Mouse (Mus musculus): ENCODE results near the gene Cacul1. TPM values are rescaled to one million over a fixed set of nuclear protein-coding genes. Genes with fewer than 3 reads are reported as not detected.
A peak's percentile ranks its signal among the peaks of the same experiment; 100 is the strongest.
"Not testable (repeated sequence)": the region's sequence is repeated elsewhere in the genome, so short reads cannot be mapped to it uniquely, and the experiment has no call there.

Gene Cacul1
- total and polyA plus RNA-seq, 2 experiments from 2014 or later = 7.1 to 22.1 TPM

GRCm38 (mm10) chr19:60608766-60609165 is 27.9 kb upstream of the Cacul1 start:
- H3K4me2 ChIP-seq (ENCODE audit: low read depth, low read length) = no peak overlapping the region
- no peaks in the 10 kb centered on the region for H3K27me3 ChIP-seq (ENCODE audit: control insufficient read depth, insufficient read depth, low read length)
- H3K4me3 ChIP-seq (ENCODE audit: low read depth, low read length) = no peak overlapping the region
- WGBS = 34% methylated on average over 5 of the region's 5 CpGs
- DNase-seq (ENCODE audit: low spot score) = peak; percentile 31
- no peak for TF ChIP-seq EP300 (IDR thresholded peaks at IDR 0.05; ENCODE audit: low read depth)
- peak; percentile 67 for TF ChIP-seq CTCF (IDR thresholded peaks at IDR 0.05; ENCODE audit: low read depth)
- H3K27ac ChIP-seq (ENCODE audit: low read depth) = no peak overlapping the region
- no peaks in the 10 kb centered on the region for H3K36me3 ChIP-seq (replicated peaks; ENCODE audit: control insufficient read depth, insufficient read depth, low read length)
- no peaks in the 10 kb centered on the region for H3K9me3 ChIP-seq (replicated peaks; ENCODE audit: control insufficient read depth, low read length)
- ATAC-seq (ENCODE audit: insufficient read depth, low read depth) = no peak; the same call in 1 of the 2 replicates
- no peaks in the 10 kb centered on the region for H3K4me1 ChIP-seq (ENCODE audit: control insufficient read depth, insufficient read depth)
- no peak overlapping the region for H3K9ac ChIP-seq (replicated peaks; ENCODE audit: low read depth, low read length)

GRCm38 (mm10) chr19:60603586-60603985 is 22.8 kb upstream of the Cacul1 start:
- no peak for ATAC-seq (ENCODE audit: insufficient read depth, low read depth)
- WGBS = 83% methylated on average over 3 of the region's 3 CpGs
- H3K27me3 ChIP-seq (ENCODE audit: control insufficient read depth, insufficient read depth, low read length) = no peaks in the 10 kb centered on the region
- no peaks in the 10 kb centered on the region for H3K4me1 ChIP-seq (ENCODE audit: control insufficient read depth, insufficient read depth)
- H3K4me2 ChIP-seq (ENCODE audit: low read depth, low read length) = no peak overlapping the region
- no peaks in the 10 kb centered on the region for H3K36me3 ChIP-seq (replicated peaks; ENCODE audit: control insufficient read depth, insufficient read depth, low read length)
- TF ChIP-seq CTCF (IDR thresholded peaks at IDR 0.05; ENCODE audit: low read depth) = no peak
- TF ChIP-seq EP300 (IDR thresholded peaks at IDR 0.05; ENCODE audit: low read depth) = no peak
- no peak overlapping the region for H3K9ac ChIP-seq (replicated peaks; ENCODE audit: low read depth, low read length)
- no peak overlapping the region for H3K27ac ChIP-seq (ENCODE audit: low read depth)
- no peak for DNase-seq (ENCODE audit: low spot score)
- no peaks in the 10 kb centered on the region for H3K9me3 ChIP-seq (replicated peaks; ENCODE audit: control insufficient read depth, low read length)
- no peak overlapping the region for H3K4me3 ChIP-seq (ENCODE audit: low read depth, low read length)

- H3K4me3 ChIP-seq (ENCODE audit: low read depth, low read length); H3K9ac ChIP-seq (replicated peaks; ENCODE audit: low read depth, low read length); H3K4me2 ChIP-seq (ENCODE audit: low read depth, low read length); H3K27ac ChIP-seq (ENCODE audit: low read depth); H3K36me3 ChIP-seq (replicated peaks; ENCODE audit: control insufficient read depth, insufficient read depth, low read length); H3K4me1 ChIP-seq (ENCODE audit: control insufficient read depth, insufficient read depth); DNase-seq (ENCODE audit: low spot score); ATAC-seq (ENCODE audit: insufficient read depth, low read depth); H3K27me3 ChIP-seq (ENCODE audit: control insufficient read depth, insufficient read depth, low read length); H3K9me3 ChIP-seq (replicated peaks; ENCODE audit: control insufficient read depth, low read length): not testable (repeated sequence)
- WGBS = 94% methylated on average over 1 of the region's 1 CpGs
Measured at GRCm38 (mm10) chr19:60602066-60602465, 21.2 kb upstream of the Cacul1 start.

GRCm38 (mm10) chr19:60598025-60598697 is 17.3 kb upstream of the Cacul1 start:
- no peak for DNase-seq (ENCODE audit: low spot score)
- Histone ChIP-seq H3K27ac (ENCODE audit: low read depth) (no peak overlapping the region), H3K36me3 (replicated peaks; ENCODE audit: control insufficient read depth, insufficient read depth, low read length) (no peaks in the 10 kb centered on the region), H3K4me3 (ENCODE audit: low read depth, low read length) (no peak overlapping the region), H3K27me3 (ENCODE audit: control insufficient read depth, insufficient read depth, low read length) (no peaks in the 10 kb centered on the region), H3K4me2 (ENCODE audit: low read depth, low read length) (no peak overlapping the region), H3K9me3 (replicated peaks; ENCODE audit: control insufficient read depth, low read length) (no peaks in the 10 kb centered on the region), H3K9ac (replicated peaks; ENCODE audit: low read depth, low read length) (no peak overlapping the region), H3K4me1 (ENCODE audit: control insufficient read depth, insufficient read depth) (no peaks in the 10 kb centered on the region)
- TF ChIP-seq EP300 (IDR thresholded peaks at IDR 0.05; ENCODE audit: low read depth) (no peak), CTCF (IDR thresholded peaks at IDR 0.05; ENCODE audit: low read depth) (no peak)
- ATAC-seq (ENCODE audit: insufficient read depth, low read depth) = no peak
- WGBS = 71% methylated on average over 8 of the region's 8 CpGs

DNA sequence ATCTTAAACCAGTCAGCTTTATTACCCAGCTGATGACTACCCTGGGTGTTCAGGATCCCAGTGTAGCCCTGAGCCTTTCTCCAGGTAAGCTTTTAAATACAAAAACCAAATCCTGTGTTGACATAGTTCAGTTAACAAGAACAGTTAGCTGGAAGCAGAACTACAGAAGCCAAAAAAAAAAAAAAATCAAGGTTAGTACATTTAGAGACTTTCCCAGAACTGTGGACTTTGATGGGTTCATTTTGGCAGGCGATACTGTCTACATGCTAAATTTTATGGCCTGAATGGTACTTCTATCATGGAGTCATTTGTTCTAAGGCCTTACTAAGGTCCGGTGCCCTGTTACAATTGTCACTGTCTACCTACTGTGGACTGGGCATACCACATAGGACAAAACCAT is 8.8 kb upstream of the Cacul1 start:
- ATAC-seq (ENCODE audit: insufficient read depth, low read depth) (no peak), DNase-seq (ENCODE audit: low spot score) (no peak)
- TF ChIP-seq EP300 (IDR thresholded peaks at IDR 0.05; ENCODE audit: low read depth) = no peak
- TF ChIP-seq CTCF (IDR thresholded peaks at IDR 0.05; ENCODE audit: low read depth) = no peak
- no peaks in the 10 kb centered on the region for H3K4me1 ChIP-seq (ENCODE audit: control insufficient read depth, insufficient read depth)
- no peak overlapping the region for H3K4me2 ChIP-seq (ENCODE audit: low read depth, low read length)
- no peak overlapping the region for H3K27ac ChIP-seq (ENCODE audit: low read depth)
- no peaks in the 10 kb centered on the region for H3K9me3 ChIP-seq (replicated peaks; ENCODE audit: control insufficient read depth, low read length)
- no peak overlapping the region for H3K4me3 ChIP-seq (ENCODE audit: low read depth, low read length)
- 88% methylated on average over 2 of the region's 2 CpGs for WGBS
- no peaks in the 10 kb centered on the region for H3K27me3 ChIP-seq (ENCODE audit: control insufficient read depth, insufficient read depth, low read length)
- H3K36me3 ChIP-seq (replicated peaks; ENCODE audit: control insufficient read depth, insufficient read depth, low read length) = no peaks in the 10 kb centered on the region
- no peak overlapping the region for H3K9ac ChIP-seq (replicated peaks; ENCODE audit: low read depth, low read length)

GRCm38 (mm10) chr19:60586652-60587051 is 5.8 kb upstream of the Cacul1 start:
- 69% methylated on average over 5 of the region's 5 CpGs for WGBS
- no peak overlapping the region for H3K4me3 ChIP-seq (ENCODE audit: low read depth, low read length)
- no peaks in the 10 kb centered on the region for H3K9me3 ChIP-seq (replicated peaks; ENCODE audit: control insufficient read depth, low read length)
- ATAC-seq (ENCODE audit: insufficient read depth, low read depth) = no peak
- H3K27me3 ChIP-seq (ENCODE audit: control insufficient read depth, insufficient read depth, low read length) = no peaks in the 10 kb centered on the region
- H3K9ac ChIP-seq (replicated peaks; ENCODE audit: low read depth, low read length) = no peak overlapping the region
- no peak overlapping the region for H3K4me2 ChIP-seq (ENCODE audit: low read depth, low read length)
- no peaks in the 10 kb centered on the region for H3K4me1 ChIP-seq (ENCODE audit: control insufficient read depth, insufficient read depth)
- H3K36me3 ChIP-seq (replicated peaks; ENCODE audit: control insufficient read depth, insufficient read depth, low read length) = no peaks in the 10 kb centered on the region
- no peak for TF ChIP-seq CTCF (IDR thresholded peaks at IDR 0.05; ENCODE audit: low read depth)
- TF ChIP-seq EP300 (IDR thresholded peaks at IDR 0.05; ENCODE audit: low read depth) = no peak
- DNase-seq (ENCODE audit: low spot score) = no peak
- no peak overlapping the region for H3K27ac ChIP-seq (ENCODE audit: low read depth)

Measured in heart, postnatal 0 days (tissue).